Mouse (Mus musculus) cortical plate, adult 2 months (tissue): ENCODE results near the gene Gm815.

Experiments used
- CTCF ChIP-seq: fragments of 200-500 bp; IDR thresholded peaks from 2 replicates; pipeline ENCODE4 v1.5.1; 2011; ENCODE audit warnings: mild to moderate bottlenecking, control low read depth, low read length; ENCODE audit not compliant: insufficient read depth; ENCODE audit errors: extremely low read depth
- POLR2A ChIP-seq: fragments of 200-500 bp; IDR thresholded peaks from 2 replicates; pipeline ENCODE4 v1.6.1; 2011; ENCODE audit warnings: mild to moderate bottlenecking, low read length, control low read depth; ENCODE audit not compliant: insufficient read depth; ENCODE audit errors: extremely low read depth

GRCm38 (mm10) chr19:26854661-26855060 is 31.0 kb upstream of the Gm815 start:
- TF ChIP-seq CTCF (no peak), POLR2A (no peak)
